Mouse (Mus musculus) adrenal gland, postnatal 25 days (tissue): Measurements from ENCODE around the gene Ankrd39. TPM values are rescaled to one million over a fixed set of nuclear protein-coding genes. Genes with fewer than 3 reads are reported as not detected.
A peak's percentile ranks its signal among the peaks of the same experiment; 100 is the strongest.

Experiments
- DNase-seq: peaks from one replicate; pipeline ENCODE4 v3.0.0; 2021; ENCODE audit warnings: mixed read lengths
- long read RNA-seq: library from polyadenylated mRNA; stranded (forward); transcript quantifications from one replicate; pipeline ENCODE4 v2.0.0, GENCODE M21; 2021
- total RNA-seq: library from RNA; stranded (reverse); gene quantifications from 2 replicates; pipeline ENCODE4 v1.2.3, GENCODE M21; 2021

Gene Ankrd39
- total RNA-seq: 16.5 and 19.7 TPM in 2 replicates
- long read RNA-seq, partial matches to known transcripts: 0 of 13 reads
- long read RNA-seq, other reads (novel, unspliced or antisense): 7 of 13 reads

DNA sequence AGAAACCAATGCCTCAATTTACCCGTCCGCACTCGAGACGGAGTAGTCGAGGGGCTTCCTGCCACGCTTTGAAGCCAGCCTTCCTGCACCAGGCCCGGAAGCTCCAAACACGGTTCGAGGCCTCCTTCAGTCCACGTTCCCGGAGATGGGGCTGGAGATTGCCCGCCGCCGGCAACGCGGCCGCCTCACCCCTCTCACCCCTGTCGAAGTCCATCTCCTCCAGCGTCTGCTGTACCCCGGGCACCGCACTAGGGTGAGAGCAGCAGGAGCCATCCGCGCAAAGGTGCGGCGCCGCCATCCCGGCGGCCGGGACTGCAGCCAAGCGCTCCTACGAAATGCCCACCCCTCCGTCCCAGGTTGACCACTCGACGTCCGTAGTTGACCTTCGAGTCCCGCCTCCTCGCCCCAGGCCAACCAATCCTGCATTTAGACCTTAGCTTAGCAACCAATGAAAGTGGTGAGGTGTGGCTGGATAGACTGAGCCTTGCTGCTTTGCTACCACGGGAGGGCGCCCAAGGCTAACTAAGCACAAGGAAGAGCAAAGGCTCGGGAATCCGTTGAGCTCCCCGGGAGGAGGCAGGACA lies at the start of gene Ankrd39:
Gene Ankrd39 (minus strand): TSS at position 558 of the 584 bp plus-strand sequence.
- DNase-seq: peak; percentile 96

DNA sequence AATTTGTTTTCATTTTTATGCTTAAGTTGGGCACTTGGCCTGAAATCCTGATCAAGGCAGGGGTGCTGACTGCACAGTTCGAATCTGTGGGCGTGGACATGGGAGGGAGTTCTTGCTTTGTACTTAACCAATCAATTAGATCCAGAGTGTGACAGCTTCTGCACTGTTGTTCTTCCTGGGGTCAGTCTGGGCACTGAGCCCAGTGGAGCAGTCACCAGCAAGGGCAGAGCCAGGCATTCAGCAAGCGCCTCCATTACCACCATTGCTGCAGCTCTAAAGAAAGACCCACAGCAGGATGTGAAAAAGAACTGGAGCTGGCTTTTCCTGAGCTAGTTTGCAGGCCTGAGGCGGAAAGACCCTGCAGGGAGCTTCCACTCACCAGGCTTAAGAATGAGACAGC lies 48.9 kb upstream of the Ankrd39 start:
- DNase-seq: peak; percentile 71

DNA sequence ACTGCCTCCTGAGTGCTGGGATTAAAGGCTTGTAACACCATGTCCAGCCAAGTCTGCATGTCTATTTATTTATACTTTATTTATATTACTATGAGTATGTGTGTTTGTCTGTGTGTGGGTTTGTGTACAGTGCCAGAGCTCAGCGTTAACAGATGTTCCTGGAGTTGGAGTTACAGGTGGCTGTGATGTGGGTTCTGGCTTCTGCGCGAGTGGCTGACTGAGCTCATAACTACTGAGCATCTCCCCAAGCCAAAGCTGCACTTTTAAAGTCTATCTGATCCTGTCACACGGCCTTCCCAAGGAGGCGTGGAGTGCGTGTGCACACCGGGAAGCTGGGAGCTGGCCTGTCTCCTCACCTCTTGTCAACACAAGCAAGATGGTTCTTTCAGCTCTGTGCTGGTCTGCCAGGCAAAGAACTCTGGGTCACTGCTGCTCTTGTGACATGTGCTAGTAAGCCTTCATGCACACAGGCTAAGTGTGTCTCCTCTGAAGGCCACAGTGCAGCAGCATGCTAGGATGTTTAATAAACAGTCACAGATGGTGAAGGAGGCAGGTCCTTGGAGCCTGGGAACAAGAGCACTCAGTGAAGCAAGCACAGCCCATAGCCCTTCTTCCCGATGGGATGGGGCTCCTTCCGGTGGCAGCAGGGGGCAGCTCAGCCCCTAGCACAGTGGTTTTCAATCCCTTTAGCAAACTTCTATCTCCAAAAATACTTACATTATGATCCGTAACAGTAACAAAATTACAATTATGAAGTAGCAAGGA lies 48.1 kb upstream of the Ankrd39 start:
- no peak for DNase-seq

DNA sequence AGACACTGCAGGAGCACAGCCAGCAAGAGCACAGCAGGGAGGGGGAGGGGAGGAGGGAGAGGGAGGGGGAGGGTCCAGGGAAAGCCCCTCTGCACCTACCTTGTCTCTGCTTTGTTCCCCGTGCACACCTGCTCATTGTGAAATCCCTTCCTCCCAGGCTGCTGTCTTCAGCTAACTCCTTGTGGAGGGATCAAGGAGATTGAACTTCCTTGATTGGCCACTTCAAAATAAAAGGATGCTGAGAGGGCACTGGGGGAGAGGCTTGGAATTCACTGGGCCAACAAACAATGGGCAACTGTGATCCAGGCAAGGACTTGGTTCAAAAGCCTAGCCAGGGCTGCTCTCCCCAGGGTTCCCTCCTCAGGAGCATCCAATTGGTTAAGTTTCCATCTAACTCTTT lies 45.9 kb upstream of the Ankrd39 start:
- DNase-seq: no peak

DNA sequence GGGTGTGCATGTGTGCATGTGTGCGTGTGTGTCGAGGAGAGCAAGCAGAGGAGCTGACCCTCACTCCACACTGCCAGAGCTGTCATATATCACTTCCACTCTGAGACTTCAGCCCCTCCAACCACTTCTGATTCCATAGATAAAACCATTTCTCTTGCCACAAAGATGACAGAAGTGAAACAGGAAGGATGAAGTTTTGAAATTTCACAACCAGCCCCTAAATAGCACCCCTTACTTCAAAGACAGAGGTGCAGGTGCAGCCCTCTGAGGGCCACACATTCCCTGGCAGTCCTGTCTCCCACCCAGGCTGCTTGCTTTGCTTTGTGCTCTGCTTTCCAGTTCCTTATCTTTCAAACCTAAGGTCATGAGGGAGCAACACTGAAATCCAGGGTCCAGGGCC lies 44.2 kb upstream of the Ankrd39 start:
- DNase-seq: no peak

DNA sequence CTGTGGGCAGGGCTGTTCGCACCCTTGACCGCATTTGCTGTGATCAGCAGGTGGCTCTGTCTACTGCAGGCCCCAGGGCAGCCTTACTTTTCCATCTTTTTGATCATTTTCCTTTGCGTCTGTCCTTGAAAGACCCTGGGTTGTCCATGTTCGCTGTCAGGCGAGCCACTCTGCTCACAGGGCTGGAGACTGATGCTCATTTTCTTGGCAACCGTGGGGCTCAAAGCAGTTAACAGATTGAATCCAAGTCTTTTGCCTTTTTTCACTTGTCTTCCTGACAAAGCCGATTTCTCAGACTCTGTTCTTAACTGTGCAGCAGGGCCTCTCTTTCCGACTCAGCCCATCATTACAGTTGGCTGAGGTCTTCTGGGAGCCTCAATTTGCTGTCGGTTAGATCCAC lies 43.4 kb upstream of the Ankrd39 start:
- no peak for DNase-seq

DNA sequence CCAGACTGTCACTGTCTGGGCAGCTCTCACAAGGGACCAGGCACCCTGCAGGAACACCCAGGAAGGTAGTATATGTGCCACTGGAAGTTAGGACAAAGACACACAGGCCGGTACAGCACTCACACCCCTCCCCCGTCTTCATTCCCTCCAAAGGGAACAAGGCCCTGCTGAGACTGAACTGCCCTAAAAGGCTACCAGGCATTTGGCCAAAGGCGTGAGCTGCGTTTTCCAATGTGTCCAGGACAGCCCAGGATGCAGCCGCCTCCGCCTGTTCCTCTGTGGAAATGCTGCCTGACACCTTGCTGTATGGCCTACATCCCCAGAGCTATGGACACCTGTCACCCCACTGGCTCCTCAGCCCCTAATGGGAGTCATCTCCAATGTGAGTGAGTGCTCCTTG lies 42.2 kb upstream of the Ankrd39 start:
- DNase-seq: peak; percentile 48

DNA sequence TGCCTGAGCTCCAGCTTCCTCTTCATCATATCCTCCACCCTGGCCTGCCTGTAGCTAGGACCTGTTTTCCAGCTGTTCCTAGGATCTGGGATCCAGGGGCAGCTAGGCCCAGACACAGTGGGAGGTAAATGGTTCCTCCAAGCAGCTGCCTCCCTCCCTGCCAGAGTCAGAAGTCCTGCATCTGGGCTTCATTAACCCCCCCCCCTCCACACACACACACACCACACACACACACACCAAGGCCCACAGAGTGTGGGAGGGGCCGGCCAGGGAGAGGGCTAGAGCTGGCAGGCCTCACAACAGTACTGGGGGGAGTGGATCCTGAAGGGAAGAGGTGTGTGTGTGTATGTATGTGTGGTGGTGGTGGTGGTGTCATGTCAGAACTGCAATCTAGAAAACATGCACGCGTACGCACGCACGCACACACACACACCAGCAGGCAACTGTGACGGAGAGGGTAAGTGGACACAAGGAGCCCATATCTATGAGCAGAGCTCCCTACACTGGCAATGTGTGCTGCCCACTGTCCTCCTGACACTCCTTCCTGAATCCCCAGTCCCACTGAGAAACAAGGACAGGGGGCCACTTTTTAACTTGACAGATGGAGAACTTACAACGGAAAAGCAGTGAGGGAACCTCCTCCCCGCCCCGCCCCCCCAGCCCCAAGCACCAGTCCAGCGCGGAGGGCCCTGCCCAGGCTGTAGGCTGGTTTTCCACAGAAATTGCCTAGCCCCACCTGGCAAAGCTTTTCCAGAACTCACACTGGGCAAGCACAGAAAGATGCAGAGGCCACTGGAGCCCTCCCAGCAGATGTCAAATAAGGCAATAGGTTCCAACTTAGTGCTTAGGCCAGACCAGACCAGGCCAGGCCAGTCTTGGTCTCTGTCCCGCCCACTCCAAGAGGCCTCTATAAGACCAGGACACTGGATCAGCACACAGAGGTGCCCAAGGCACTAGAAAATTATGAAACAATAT lies 41.5 kb upstream of the Ankrd39 start:
- no peak for DNase-seq

DNA sequence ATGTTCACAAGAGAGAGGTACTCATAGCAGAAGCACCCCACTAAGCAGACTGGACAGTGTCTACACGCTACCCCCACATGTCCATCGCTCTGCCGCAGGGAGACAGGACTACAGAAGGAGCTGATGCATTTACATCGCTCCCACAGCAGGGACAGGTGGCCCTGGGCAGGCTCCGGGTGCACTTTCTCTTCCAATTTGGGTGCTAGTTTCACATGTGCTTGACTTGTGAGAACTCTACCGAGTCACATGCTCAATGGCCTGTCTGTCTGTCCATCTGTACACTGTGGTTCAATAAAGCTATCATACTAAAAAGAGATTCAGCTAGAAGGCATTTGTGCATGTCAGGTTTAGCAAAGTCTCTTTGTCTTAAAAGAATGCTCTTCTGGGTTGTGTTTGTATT lies 40.6 kb upstream of the Ankrd39 start:
- no peak for DNase-seq

DNA sequence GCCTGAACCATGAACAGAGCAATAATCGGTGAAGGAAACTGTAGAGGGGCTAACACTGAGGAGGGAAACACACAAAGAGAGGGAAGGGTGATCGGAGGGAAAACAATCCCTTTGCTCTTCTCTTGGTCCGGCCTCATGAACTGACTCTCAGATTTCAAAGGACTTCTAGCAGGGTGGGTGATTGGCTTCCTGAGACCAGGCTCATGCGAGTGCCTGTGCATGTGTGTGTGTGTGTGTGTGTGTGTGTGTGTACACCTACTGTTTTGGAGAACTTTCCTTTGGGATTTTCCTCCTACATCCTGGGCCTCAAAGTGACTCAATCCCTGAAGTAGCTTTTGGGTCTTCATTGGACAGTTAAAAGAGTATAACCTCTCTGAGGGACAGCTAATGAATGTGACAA lies 39.0 kb upstream of the Ankrd39 start:
- DNase-seq: no peak

DNA sequence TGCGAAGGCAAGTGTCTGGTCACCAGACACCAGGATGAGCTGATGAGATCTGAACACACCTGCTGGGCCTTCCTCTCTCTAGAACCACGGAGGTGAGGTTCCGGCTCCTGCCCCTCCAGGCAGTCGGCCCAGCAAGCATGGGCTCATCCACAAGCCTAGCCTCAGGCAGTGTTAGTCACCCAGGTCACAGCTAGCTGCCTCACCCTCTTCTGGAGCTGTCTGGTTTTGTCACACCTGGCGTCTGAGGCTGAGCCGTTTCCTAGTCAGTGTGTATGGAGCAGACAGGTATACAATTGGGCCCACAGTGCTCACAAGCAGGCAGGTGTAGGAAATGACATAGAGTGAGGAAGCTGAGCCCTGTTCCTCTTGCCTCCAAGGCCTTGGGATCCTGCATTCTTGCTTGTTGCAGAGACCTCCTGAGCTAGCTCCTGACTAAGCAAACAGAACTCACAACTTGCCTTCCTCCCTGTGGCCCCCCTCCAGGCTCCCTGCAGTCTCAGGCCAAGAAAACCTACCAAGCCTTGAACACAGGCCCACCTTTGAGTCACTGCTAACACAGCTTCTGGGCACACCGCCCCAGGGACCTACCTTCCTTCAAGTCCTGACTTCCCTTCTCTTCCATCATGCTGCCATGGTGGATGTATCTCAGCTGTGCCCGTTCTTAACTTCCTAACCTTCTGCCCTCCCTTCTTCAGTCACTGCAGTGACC lies 36.3 kb upstream of the Ankrd39 start:
- no peak for DNase-seq

DNA sequence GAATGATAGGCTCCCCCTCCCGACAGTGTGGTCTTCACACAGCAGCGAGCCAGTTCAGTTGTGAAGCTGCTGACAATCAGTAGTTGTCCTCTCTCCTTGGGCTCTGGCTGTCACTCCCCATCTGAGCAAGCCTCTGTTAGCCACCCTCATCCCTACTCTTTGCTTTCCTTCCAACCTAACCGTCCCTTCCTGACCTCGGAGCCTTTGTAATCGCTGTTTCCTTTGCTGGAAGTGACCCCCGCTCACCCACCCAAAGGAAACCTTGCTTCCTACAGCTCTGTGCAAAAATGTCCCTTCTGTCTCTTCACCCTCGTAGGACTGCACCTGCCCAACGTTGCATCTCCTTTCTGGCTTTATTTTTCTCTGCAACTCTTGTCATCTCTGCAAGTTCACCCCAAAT lies 35.0 kb upstream of the Ankrd39 start:
- DNase-seq: no peak

DNA sequence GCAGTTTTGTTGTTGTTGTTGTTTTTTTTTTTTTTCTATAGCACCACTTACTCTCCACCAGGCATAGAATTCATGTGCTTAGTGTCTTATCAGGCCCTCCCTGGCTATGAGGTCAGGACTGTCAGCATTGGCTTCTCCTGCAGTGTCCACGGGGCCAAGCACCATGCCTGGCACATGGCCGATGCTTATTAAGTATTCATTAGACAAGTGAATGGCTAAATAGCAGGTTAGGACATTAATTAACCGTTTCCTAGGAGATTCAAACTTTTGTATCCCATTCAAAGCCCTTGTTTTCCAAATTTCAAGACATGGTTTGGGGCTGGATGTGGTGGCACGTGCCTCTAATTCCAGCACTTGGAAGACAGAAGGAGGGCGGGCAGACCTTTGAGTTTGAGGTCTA lies 34.0 kb upstream of the Ankrd39 start:
- no peak for DNase-seq

DNA sequence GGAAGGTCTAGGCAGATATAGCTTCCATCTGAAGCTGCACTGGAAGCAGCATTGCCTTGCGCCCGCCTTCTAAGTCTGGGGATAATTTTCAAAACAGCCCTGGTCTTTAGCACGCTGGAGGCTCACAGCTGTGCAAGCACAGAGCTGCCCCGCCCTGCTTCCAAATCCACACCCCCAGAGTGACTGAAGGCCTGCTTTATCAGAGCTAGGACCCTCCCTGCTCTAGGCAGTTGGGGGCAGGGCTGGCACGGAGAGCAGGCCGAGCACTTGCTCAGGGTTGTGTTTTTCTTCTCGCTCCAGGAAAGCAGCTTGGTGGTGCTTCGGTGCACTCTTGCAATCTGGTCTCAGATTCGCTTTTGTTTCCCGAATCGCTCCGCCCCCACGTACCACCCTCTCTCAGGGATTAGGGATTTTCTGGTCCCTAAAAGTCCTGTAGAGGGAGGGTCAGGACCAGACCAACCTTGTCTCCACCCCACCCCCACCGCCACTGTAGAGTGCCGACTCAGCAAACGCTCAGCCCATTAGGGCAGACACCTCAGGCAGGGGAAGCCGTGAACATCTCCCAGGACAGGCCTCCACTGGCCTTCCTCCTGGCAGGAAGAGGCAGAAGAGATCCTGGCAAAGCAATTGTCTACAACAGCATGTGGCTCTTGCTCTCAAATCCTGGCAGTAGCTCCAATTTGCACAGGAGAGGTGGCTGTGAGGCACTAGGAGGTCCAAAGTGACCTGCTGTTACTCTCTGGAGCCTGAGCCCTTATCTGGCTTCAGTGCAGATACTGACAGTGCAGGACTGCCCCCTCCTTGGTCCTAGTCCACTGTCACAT lies 33.4 kb upstream of the Ankrd39 start:
- DNase-seq: peak; percentile 56

DNA sequence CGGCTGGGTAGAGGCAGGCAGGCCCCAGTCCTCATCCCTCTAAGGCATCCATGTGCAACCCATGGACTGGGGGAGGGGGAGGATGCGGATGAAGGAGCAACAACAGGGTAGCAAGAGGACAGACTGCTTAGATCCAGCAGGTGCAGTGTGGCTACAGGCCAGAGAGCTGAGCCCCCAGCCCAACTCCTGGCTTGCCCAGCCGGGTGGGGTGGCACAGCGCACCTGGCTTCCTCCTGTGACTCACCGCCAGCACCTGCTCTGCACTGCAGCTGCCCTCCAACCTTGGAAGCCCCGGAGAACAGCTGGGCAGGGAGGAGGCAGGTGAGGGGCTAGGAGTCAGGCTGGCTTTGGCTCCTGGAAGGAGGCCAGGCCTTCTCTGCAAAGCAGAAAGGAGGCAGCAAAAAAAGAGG lies 32.7 kb upstream of the Ankrd39 start:
- no peak for DNase-seq

DNA sequence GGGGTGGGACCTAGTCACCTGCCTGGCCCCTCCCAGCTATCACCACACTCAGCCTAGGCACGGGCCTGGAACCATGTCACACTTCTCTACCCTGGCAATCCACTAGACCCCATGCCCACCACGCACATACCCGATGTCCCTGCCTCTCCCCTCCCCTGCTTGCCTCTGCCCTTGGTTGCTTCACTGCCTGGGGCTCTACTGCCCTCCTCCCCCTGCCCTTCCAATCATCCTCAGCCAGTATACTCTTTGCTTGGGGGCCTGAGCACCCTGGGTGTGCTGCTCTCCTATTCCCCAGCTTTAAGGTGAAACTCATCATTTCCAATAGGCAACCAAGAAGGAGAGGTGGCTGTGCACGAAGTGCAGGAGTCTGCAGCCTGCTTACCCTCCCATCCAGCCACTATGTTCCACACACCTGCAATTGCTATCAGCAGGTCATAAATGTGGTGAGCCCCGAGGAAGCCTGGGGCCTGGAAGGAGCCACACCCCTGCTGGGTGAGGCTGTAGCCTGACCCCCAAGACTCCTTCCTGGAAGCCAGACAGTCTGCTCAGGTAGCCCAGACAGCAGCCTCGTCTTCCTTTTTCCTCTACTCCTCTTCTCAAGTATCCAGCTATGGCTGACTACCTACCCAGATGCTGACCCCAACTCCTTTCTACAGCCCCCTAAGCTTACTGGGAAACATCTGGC lies 29.9 kb upstream of the Ankrd39 start:
- no peak for DNase-seq

DNA sequence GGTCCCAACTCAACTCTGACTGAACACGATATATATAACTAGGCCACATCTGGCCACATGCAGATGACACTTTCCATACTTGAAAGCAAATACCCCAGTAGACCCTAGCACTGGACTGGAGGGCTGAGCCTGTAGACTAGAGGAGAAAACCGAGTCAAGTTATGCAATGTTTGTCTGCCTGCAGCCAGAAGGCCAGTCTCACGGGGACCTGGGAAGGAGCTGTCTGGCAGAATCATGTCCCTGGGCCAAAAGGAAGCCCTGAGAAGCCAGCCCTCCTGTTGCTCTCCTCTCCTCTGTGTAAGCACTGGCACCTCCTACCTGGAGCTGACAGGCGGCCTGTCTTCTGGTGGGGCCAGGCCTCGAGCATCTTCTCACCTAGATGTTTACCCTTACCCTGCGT lies 28.1 kb upstream of the Ankrd39 start:
- no peak for DNase-seq

DNA sequence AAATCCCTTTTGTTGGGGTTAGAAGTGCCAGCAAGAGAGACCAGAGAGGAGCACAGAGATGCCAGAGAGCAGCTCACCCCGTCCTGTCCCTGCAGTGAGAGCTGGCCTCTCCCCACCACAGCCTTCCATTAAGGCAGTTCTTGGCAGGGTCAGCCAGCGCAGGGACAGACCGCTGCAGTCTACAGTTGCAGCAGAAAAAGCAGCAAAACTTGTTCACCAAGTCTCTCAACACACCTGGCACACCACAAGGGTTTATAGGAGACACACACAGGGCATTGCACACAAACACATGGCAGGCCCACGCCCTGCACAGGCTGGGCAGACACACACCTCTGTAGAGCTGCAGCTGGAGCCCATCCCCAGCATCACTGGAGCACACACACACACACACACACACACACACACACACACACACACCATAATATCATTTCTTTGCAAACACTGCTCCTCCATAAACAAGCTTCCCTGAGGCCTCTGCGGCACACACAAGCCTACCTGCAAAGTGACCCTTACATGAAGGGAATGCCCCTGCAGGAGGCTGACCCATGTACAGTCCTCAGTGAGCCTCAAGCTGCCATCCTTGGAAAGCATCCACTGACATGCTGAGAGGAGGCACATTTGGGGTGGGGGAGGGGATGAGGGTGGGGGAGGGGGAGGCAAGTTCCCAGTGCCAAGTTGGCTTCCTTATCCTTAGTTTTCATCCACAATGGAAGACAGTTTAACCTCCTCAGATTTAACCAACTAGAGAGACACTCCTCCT lies 27.1 kb upstream of the Ankrd39 start:
- DNase-seq: no peak

DNA sequence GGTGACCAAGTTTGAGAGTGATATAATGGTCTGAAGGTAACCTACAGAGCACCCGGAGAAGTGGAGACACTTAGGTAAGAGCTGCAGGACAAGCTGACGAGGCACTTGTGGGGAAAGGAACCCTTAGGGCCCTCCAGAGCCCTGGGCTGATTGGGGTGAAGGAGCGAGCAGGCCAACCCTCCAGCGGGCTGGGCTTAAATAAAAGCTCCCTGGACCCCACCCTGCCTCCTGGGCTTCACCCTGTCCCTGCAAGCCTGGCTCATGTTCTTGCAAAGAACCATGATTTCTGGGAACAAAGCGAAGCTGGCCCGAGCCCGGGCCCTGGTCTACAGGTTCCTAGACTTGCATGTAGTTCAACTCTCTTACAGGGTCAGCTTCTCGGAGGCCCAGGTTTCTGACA lies 26.3 kb upstream of the Ankrd39 start:
- no peak for DNase-seq

DNA sequence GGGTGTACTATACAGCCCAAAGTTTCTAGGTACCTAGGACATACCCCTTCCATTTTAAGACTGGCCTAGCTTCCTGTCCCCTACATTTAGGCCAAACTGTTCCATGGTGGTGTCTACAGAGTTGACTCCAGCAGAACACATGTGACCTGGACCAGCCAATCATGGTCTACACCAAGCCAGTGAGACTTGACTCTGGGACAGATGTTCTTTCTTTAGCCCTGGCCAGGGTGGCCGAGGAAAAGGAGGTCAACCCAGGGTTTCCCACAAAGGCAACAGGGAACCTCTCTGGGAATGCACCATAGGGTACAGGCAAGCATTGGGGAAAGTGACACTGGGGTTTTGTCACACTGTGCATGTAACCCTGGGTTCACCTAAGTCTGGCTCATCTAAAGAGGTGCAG lies 25.5 kb upstream of the Ankrd39 start:
- no peak for DNase-seq
